Mouse (Mus musculus) induced T-regulatory cell, adult 2 months (primary cell): ENCODE data around the gene Sbk2.
A peak's percentile ranks its signal among the peaks of the same experiment; 100 is the strongest.
"Not testable (repeated sequence)": the region's sequence is repeated elsewhere in the genome, so short reads cannot be mapped to it uniquely, and the experiment has no call there.

Source experiments
- DNase-seq: peaks from one replicate; pipeline ENCODE4 v3.0.0-alpha.2; 2012; ENCODE audit warnings: low read depth

The Sbk2 gene

GRCm38 (mm10) chr7:4964272-4964671, at the start of gene Sbk2:
Sbk2 (minus strand) TSS chr7:4964406.
- DNase-seq: peak; percentile 76

GRCm38 (mm10) chr7:5012681-5013513, 48.7 kb upstream of the Sbk2 start:
- DNase-seq: peak; percentile 30

- no peak for DNase-seq
These were observed 44.0 kb upstream of the Sbk2 start for GRCm38 (mm10) chr7:5008229-5008628.

- DNase-seq: not testable (repeated sequence)
These were observed 38.7 kb upstream of the Sbk2 start for GRCm38 (mm10) chr7:5002876-5003275.

- DNase-seq: peak; percentile 56
These were observed 35.7 kb upstream of the Sbk2 start for GRCm38 (mm10) chr7:4999876-5000275.

- no peak for DNase-seq
These were observed 32.7 kb upstream of the Sbk2 start for GRCm38 (mm10) chr7:4996934-4997333.

- peak; percentile 84 for DNase-seq
These were observed 32.0 kb upstream of the Sbk2 start, which contains the start of gene Zfp579 for GRCm38 (mm10) chr7:4996003-4996895. Zfp579 (minus strand) TSS chr7:4996158.

GRCm38 (mm10) chr7:4995268-4996002, 31.2 kb upstream of the Sbk2 start:
- DNase-seq: no peak

GRCm38 (mm10) chr7:4993999-4994788, 30.0 kb upstream of the Sbk2 start:
- no peak for DNase-seq

- no peak for DNase-seq
These were observed 29.3 kb upstream of the Sbk2 start for GRCm38 (mm10) chr7:4993347-4993998.

GRCm38 (mm10) chr7:4988250-4988649, 24.0 kb upstream of the Sbk2 start:
- DNase-seq: no peak

- peak; percentile 28 for DNase-seq
These were observed 12.6 kb upstream of the Sbk2 start for GRCm38 (mm10) chr7:4976832-4977231.

GRCm38 (mm10) chr7:4975455-4975854, 11.2 kb upstream of the Sbk2 start:
- DNase-seq: no peak

- DNase-seq: no peak
These were observed 8.3 kb upstream of the Sbk2 start for GRCm38 (mm10) chr7:4972321-4973047.

GRCm38 (mm10) chr7:4971710-4972109, 7.5 kb upstream of the Sbk2 start:
- no peak for DNase-seq

GRCm38 (mm10) chr7:4971068-4971467, 6.9 kb upstream of the Sbk2 start, which contains the start of gene Sbk3:
Sbk3 (minus strand) TSS chr7:4971168.
- DNase-seq: no peak

- DNase-seq: no peak
These were observed 782 bp upstream of the Sbk2 start for GRCm38 (mm10) chr7:4964988-4965387.

GRCm38 (mm10) chr7:4963527-4963926, 679 bp downstream of the Sbk2 start:
- no peak for DNase-seq

GRCm38 (mm10) chr7:4957361-4957760, 6.8 kb downstream of the Sbk2 start:
- DNase-seq: no peak
